Mouse (Mus musculus) WW6 (cell line): Measurements from ENCODE around the gene Pidd1.
A peak's percentile ranks its signal among the peaks of the same experiment; 100 is the strongest.
"Not testable (repeated sequence)": the region's sequence is repeated elsewhere in the genome, so short reads cannot be mapped to it uniquely, and the experiment has no call there.

Experiments
- DNase-seq: peaks from one replicate; pipeline ENCODE4 v3.0.0-alpha.2; 2013; ENCODE audit warnings: low read depth, low spot score

The Pidd1 gene

DNA sequence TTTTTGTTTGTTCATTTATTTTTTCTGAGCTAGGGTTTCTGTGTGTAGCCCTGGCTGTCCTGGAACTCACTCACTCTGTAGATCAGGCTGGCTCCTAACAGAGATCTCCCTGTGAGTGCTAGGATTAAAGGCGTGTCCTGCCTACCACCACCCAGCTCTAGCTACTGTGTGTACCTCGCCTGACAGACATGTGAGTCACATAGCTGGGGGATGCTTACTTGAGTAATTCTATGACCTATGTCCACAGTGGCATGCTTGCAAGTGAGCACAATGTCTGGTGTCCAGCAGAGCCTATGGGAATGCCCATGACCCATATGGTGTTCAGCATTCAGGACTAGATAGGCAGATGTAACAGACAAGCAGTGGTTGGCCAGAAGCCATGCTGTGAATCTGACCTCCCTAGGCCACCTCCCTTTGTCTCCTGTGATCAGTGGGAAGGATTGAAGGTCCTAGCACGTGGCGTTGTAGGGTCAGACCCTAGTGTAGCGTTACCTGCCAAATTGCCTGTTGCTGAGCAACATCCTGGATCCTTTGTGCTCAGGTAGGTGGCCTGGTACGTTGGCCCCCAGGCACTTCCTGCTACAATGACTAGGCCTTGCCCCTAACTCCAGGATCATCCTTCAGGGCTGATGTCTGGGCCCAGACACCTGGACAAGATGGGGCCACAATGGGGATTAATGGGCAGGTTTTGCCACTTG lies 27.5 kb downstream of the Pidd1 start:
- no peak for DNase-seq

DNA sequence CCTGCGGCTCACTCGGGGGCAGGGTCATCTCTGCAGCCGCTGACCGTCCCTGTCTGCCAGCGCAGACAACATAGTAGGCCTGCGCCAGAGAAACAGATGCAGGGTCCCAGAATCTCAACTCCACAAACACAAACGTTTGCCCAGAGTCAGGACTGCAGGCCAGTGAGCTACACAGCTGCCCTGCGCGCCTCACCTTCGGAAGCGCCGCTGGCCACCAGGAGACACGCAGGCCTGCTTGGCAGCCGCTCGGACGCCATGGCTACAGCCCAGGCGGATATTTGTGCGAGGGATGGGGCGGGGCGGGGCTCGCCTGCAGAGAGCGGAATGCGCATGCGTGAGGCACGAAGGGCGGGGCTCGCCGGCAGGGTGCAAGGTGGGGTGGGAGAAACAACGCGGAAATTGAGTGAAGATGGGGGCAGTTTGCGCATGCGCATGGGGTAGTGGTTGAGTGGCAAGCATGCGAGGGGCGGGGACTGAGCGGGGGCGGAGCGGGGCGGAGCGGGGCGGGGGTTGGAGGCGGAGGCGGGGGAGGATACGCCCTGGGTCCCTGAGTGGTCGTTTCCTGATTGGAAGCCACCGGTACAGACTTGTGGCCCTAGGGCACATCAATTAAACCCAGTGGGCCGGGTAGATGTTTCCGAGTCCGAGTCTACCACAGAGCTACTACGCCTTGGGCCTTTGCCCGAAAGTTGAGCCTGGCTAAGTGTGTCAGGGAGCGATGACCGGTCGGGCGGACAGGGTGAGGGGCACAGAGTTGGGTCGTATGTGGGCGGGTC lies 29.8 kb downstream of the Pidd1 start, which contains the start of gene Gatd1:
TSS of gene Gatd1 (minus strand) at position 328 of the 776 bp plus-strand sequence.
- DNase-seq, result peak; percentile 99

DNA sequence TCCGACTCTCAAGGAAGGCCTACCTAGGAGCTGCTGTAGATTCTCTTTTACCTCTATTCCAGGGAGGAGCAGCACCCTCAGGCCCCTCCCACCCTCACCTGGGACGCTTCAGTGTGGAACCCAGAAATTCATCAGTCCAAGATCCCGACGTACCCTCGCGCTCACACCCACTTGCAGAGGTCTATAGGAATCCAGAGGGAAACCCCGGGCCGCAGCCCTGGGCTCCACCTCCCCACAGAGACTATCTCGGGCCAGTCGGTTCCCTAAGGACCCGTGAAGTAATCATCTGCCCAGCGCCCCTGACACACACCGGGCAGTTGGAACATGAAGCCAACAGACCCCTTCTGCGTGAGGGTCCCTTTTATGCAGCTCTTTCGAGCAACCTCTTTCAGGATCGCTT lies 30.5 kb downstream of the Pidd1 start:
- no peak for DNase-seq

DNA sequence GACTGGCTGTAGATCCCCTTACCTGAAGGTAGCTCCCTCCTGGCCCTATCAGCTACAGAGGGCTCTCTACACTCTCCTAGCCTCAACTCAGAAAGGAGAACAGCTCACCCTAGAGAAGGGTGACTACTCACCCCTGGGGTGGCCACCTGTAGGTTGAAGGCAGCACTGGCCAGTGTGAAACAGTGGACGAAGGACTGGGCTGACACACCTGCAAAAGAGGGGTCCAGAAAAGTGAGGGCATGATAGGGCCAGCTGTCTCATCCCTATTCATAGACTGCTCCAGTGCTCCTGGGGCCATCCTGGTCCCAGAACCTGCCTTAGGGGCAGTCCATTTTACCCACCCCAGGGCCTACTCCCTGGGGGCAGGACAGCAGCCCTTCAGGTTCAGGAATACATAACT lies 32.2 kb downstream of the Pidd1 start:
- no peak for DNase-seq

DNA sequence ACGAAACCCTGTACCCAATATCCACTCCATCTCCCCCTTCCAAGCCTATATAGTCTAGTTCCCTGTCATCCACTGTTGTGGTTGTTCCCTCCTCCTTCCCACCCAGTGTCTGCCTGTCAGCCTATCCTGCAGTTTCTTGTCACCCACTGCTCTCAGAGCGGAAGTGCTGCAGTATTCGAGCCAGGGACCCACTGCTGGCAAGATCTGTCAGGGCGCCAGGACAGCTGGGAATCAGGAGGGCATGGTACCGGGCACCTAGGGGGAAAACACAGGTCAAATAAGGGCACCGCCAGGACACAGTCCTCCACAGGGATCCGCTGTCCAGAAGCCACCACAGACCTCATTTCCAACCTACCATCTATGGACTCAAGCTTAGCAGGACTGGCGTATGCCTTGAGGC lies 33.2 kb downstream of the Pidd1 start:
- no peak for DNase-seq

DNA sequence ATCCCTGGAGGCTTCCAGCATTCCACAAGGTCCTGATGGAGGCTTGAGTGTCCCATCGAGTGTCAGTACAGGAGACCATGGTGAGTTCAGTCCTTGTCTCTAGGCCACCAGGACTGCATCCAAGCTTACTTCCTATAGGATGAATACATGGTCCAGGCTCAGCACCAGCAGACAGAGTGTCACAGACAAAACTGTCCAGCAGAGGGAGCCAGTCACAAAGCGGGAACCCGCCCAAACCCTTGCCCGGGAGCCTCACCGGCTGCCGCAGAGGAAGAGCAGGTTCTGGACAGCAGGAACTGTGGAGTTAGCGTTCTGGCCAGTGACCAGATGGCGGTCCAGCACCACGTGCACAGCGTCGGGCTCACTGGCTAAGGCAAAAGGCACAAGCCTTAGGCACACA lies 35.0 kb downstream of the Pidd1 start:
- DNase-seq, result no peak

DNA sequence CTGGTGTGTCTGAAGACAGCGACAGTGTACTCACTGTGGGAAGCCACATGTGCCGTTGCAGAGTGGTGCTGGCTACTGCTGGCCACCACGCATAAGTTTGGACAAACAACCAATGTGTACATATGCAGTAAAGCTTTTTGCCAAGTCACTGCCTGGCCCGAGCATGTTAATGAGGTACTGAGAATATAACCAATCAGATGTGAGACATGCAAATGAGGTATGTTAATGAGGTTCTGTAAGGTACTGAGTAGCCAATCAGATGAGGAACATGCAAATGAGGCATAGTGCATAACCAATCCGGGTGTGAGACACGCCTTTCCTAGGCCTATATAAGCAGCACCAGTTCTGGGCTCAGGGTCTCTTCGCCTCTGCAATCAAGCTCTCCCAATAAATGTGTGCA lies 36.2 kb downstream of the Pidd1 start:
- not testable (repeated sequence) for DNase-seq

DNA sequence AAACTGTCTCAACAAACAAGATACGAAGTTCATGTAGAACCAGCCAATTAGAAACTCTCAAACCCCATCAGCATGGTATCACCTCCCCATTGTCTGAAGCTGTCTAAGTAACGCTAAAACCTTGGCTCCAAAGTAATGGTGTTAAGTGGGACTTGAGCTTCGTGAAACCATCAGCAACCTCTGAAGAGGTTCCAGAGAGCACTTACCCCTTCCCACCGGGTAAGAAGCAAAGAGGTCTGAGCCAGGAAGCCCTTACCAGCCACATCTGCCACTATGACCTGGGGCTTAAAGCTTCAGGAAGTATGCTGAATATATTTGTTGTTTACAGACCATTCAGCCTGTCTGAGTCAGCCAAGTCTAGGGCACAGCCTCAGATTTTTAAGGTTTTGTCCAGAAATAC lies 38.4 kb downstream of the Pidd1 start:
- no peak for DNase-seq

DNA sequence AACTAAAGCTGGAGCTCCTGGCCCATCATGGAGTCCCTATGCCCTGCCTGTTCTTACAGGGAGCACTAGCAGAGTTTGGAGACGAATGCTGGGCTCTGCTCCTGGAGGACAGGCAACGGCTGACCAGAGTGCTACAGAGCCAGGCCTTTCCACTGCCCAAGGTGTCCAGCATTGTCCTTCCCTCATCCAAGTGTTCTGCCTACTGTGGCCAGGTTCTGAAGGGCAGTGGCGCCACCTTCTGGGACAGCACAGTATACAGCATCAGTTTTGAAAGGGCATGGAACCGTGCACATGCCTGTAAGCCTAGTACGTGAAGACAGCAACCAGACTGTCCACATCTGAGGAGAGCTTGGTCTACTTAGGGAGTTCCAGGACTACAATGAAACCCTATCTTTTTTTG lies 40.5 kb downstream of the Pidd1 start:
- DNase-seq, result no peak

DNA sequence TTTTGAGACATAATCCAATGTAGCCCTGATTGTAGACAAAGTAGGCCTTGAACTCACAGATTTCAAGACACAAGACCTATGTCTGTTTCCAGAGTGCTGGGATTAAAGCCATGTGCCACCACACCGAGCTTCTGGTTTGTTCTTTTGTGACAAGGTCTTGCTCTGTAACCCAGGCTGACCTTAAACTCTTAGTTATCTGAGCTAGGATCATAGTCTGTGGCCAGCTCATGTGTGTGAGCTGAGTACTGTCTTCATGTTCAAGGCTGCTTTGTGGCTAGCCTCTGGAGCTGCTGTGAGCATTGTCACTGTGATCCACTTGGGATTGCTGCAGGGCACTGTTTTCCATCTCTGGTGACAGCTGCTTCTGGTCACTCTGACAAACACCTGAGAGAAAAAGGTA lies 48.5 kb downstream of the Pidd1 start:
- no peak for DNase-seq

DNA sequence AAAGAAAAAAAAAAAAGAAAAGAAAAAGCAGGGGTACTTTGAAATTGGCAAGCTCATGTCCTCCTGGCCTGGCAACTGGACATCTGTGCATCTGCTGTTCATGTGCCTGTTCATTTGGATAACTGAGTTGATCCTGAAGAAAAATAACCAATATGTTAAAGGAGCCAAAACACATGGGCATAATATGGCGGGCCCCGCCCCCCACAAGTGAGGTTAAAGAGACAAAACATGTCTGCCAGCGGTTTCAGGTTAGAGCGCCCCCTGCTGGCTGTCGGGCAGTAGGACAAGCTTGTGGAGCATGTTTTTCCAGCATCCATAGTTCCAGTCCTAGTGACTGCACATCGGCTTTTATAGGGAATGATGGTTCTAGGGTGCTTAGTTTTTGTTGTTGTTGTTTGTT lies 49.1 kb downstream of the Pidd1 start:
- no peak for DNase-seq

DNA sequence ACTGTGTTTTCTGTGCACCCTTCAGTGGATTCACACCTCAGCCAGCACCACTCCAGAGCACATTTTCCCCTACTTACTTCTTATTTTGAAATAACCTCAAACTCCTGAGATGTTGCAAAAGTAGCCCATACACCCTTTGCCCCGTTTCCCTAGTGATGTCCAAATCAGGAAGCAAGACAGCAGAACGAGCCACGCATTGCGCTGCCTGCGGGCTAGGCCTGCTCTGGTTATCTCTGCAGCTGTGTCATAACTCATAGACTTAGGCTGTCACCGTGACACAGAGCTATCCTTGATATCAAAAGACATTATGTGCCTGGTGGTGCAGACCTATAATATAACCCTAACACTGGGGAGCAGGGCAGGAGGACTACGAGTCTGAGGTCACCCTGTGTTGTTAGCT lies 49.7 kb downstream of the Pidd1 start:
- DNase-seq, result no peak

DNA sequence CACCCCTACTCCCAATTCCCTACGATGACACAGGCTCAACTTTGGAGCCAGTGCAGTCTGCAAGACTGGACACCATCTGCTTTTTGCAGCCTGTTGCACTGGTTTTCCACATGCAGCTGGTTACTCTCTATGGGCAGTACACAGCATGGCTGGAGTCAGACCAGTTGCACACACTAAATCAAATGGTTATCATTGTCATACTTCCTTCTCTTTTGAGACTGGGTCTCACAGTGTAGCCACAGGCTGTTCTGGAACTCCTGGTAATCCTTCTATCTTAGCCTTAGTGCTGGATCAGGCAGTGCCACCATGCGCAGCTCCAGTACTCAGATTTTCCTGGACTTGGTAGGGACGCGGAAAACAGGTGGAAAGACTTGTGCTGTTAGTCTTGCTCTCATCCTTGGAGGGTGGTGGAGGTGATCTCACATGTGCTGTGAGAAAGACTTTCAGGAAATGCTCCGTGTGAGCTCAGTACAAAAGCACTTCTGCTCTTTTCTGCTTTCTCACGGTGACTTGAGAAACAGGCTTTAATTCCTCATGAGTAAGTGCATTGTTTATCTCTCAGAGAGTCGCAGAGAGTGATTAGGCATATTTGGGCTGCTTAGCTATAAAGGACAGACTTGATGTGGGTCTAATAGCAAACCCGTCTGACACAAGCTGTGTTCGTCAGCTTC lies 51.1 kb downstream of the Pidd1 start:
- no peak for DNase-seq

DNA sequence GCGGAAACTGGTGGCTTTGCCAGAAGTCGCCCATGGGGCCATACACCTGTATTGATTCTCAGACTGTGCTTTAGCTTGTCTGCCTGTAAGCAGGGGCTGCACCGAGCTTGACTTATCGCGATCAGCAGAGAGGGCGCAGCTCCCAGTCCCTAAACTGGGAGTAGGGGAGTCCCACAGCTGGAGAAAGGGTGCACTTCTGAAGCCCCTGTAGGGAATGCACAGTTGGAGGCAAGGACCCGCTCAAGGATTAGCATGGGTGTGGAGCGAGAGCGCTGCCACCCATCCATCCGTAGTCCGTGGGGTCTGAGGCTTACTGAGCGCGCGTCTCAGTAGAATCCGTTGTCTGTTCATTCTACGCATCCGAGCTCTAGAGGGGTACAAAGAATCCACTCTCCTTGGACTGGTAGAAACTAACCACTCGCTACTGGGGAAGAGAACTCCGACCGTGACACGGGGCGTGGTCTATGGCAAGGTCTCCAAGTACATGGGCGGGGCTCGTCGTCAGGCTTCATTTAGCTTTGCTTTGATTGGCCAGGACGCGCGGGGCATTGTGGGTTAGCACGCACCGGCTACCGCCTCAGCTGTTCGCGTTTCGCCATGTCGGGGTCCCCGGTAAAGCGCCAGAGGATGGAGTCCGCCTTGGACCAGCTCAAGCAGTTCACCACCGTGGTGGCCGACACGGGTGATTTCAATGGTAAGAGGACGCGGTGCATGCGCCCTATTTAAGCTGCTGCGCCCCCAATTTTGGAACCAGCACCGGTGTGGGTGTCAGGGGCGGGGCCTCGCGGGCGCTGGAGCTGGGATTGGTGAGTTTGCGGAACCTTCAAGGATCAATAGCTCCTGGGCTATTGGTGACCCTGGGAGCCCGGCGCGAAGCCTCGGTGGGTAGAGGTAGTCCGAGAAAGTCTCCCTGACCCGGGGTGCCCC lies 51.9 kb downstream of the Pidd1 start, which contains the start of gene Taldo1:
TSS of gene Taldo1 (plus strand) at position 575 of the 927 bp plus-strand sequence.
- DNase-seq, result peak; percentile 88

DNA sequence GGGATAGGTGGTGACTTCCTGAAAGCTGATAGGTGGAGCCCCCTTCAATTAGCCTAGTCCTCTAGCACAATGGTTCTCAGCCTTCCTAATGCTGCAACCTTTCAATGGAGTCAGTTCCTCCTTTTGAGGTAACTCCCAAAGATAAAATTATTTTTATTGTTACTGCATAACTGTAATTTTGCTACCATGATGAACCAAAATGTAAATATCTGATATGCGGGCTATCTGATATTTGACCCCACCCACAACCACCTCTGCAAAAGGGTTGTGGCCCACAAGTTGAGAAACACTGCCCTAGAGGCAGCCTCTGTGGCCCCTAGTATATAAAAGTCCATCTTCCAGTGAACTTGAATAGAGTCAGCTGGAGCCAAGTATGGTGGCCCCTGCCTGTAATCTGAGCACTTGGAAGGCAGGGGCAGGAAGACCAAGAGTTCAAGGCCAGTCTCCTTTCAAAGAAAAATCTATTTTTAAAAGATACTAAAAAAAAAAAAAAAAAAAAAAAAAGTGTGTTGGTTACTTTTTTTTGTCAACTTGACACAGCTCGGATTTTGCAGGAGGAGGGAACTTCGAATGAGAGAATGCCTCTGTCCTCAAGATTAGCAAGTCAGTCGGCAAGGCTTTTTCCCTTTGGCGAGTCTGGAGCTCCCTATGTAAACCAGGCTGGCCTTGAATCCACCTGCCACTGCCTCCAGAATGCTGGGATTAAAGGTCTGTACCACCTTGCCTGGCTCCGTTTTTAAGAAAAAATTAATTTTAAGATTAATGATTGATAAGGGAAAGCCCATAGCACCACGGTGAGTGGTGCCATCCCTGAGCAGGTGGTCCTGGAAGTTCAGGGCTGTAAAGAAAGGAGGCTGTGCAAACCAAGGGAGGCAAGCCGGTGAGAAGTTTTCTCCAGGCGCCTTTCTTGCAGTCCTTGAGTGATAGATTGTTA lies 53.2 kb downstream of the Pidd1 start:
- DNase-seq, result no peak

DNA sequence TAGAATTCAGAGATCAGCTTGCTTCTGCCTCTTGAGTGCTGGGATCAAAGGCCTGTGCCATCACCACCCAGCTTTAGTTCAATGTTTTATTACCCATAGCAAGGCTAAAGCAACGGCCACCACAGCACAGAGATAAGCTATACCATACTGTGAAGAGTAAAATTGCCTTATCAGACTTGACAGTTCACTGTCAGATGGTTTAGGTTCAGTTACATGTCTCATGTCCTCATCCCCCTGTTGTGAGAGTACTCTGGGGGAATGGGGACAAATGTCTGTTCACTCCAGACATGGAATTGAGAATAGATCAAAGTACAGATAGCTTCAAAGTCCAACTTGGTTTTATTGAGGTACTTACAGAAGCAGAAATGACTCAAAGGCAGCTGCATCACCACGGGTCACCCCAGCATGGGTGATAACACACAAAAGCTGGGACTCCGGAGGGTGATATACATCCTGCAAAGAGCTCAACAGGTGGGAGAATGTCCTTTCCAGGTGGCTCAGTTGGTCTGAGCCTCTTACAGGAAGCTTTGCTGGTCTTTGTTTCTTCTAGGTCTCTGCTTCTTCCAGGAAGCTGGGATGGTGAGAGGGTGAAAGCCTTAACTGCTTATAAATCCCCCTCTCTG lies 55.2 kb downstream of the Pidd1 start:
- no peak for DNase-seq
